15 mouse cellular contexts compared by ENCODE assay signal in genomic region chr12:73762762-73763161, GRCm38 (mm10).
"Had no signal": no experiment of that assay in that cellular context is flagged by ENCODE, and none has a peak within 500 bp of the region (broad histone marks: within the 10 kb centered on the region; RNA-seq: fewer than 3 reads in every experiment).

No protein-coding gene starts in this region.

- H3K36me3 ChIP-seq: intestine, embryonic 15.5 days; kidney, embryonic 15.5 days; limb, embryonic 13.5 days; midbrain, embryonic 10.5 days; neural tube, embryonic 15.5 days had no signal

- H3K27ac ChIP-seq: intestine, embryonic 15.5 days; kidney, embryonic 15.5 days; limb, embryonic 13.5 days; liver, embryonic 14.5 days; midbrain, embryonic 10.5 days; neural tube, embryonic 15.5 days had no signal

- ATAC-seq: intestine, embryonic 15.5 days had no signal

- H3K4me1 ChIP-seq: neural tube, embryonic 15.5 days had no signal

- H3K27me3 ChIP-seq: intestine, embryonic 15.5 days; kidney, embryonic 15.5 days; neural tube, embryonic 15.5 days had no signal

- DNase-seq: kidney, adult 18-20 months; kidney, postnatal 36 days; layer of hippocampus, adult 9-11 months; layer of hippocampus, postnatal 36 days; lung, adult 18-20 months; lung, postnatal 10 days; midbrain, embryonic 14.5 days; thymus, postnatal 4 days had no signal

- H3K9me3 ChIP-seq: intestine, embryonic 15.5 days; kidney, embryonic 15.5 days; limb, embryonic 13.5 days; midbrain, embryonic 10.5 days; neural tube, embryonic 15.5 days had no signal

- H3K4me3 ChIP-seq: intestine, embryonic 15.5 days; kidney, embryonic 15.5 days; limb, embryonic 13.5 days; midbrain, embryonic 10.5 days; myocyte; neural tube, embryonic 15.5 days had no signal
